Mouse (Mus musculus): ENCODE results near the gene Rab9b. TPM values are rescaled to one million over a fixed set of nuclear protein-coding genes. Genes with fewer than 3 reads are reported as not detected.

The Rab9b gene
- 10 to 100 TPM; 21.8 to 28.9 TPM for total RNA-seq (2021)

GRCm38 (mm10) chrX:136868061-136869040 is at the start of gene Rab9b:
TSS of gene Rab9b (minus strand) at chrX:136868755.
- DNase-seq (ENCODE audit: extremely low spot score in 1 of 2, low spot score in 1 of 2) = peak; percentile 13 to 36

- DNase-seq (ENCODE audit: extremely low spot score in 1 of 2, low spot score in 1 of 2) = no peak
Observed at GRCm38 (mm10) chrX:136904369-136904768, 35.8 kb upstream of the Rab9b start.

- peak in 1 of 2 experiments; percentile 6 for DNase-seq (ENCODE audit: extremely low spot score in 1 of 2, low spot score in 1 of 2)
Observed at GRCm38 (mm10) chrX:136895757-136896156, 27.2 kb upstream of the Rab9b start.

GRCm38 (mm10) chrX:136850300-136850699 is 18.3 kb downstream of the Rab9b start:
- DNase-seq (ENCODE audit: extremely low spot score in 1 of 2, low spot score in 1 of 2) = no peak

GRCm38 (mm10) chrX:136828610-136829009 is 39.9 kb downstream of the Rab9b start:
- DNase-seq (ENCODE audit: extremely low spot score in 1 of 2, low spot score in 1 of 2) = no peak

- no peak for DNase-seq (ENCODE audit: extremely low spot score in 1 of 2, low spot score in 1 of 2)
Observed at GRCm38 (mm10) chrX:136825016-136825415, 43.5 kb downstream of the Rab9b start.

- DNase-seq (ENCODE audit: extremely low spot score in 1 of 2, low spot score in 1 of 2) = no peak
Observed at GRCm38 (mm10) chrX:136822371-136822770, 46.2 kb downstream of the Rab9b start, which contains the start of gene Plp1. TSS of gene Plp1 (plus strand) at chrX:136822671.

- DNase-seq (ENCODE audit: extremely low spot score in 1 of 2, low spot score in 1 of 2) = peak; percentile 54 to 84
Observed at GRCm38 (mm10) chrX:136820250-136820649, 48.3 kb downstream of the Rab9b start.

GRCm38 (mm10) chrX:136819752-136820151 is 48.8 kb downstream of the Rab9b start:
- DNase-seq (ENCODE audit: extremely low spot score in 1 of 2, low spot score in 1 of 2) = no peak

Other genes starting within 250 kb of the Rab9b start
- 10 to 100 TPM; 14.5 to 16.0 TPM for gene Tceal1, start 160.8 kb downstream of the Rab9b start, total RNA-seq (2021)
- 100 to 1,000 TPM; 374 to 393 TPM for gene Morf4l2, start 125.1 kb downstream of the Rab9b start, total RNA-seq (2021)
- under 1 TPM; 0.27 to 0.40 TPM for gene Glra4, start 88.6 kb downstream of the Rab9b start, total RNA-seq (2021)
- 1,000 to 10,000 TPM; 1,674 to 1,801 TPM for gene Plp1, start 46.1 kb downstream of the Rab9b start, total RNA-seq (2021)
- gene H2bfm, start 58.6 kb upstream of the Rab9b start, total RNA-seq (2021) = not detected
- 10 to 100 TPM; 17.6 to 28.4 TPM for gene Tmsb15b2, start 106.7 kb upstream of the Rab9b start, total RNA-seq (2021)
- 1 to 10 TPM; 4.3 to 5.1 TPM for gene Tmsb15l, start 108.1 kb upstream of the Rab9b start, total RNA-seq (2021)
- gene Tmsb15b1, start 108.1 kb upstream of the Rab9b start, total RNA-seq (2021) = 1 to 10 TPM; 4.3 to 9.3 TPM
- gene Zcchc18, start 124.4 kb upstream of the Rab9b start, total RNA-seq (2021) = 100 to 1,000 TPM; 243 to 253 TPM
- gene Slc25a53, start 169.5 kb upstream of the Rab9b start, total RNA-seq (2021) = 10 to 100 TPM; 24.3 to 33.0 TPM
- gene Fam199x, start 180.8 kb upstream of the Rab9b start, total RNA-seq (2021) = 1 to 10 TPM; 7.6 to 8.8 TPM

All from layer of hippocampus, postnatal 25 days (tissue).